Mouse (Mus musculus) subcutaneous adipose tissue, adult 2 months (tissue): ENCODE results near the gene Usp30. TPM values are rescaled to one million over a fixed set of nuclear protein-coding genes. Genes with fewer than 3 reads are reported as not detected.

Experiments
- polyA plus RNA-seq: library from polyadenylated mRNA; depleted of rRNA; stranded (reverse); fragments of >200 nt; gene quantifications from 2 replicates; pipeline ENCODE4 v1.2.3, GENCODE M21; 2012; ENCODE audit warnings: low replicate concordance; rRNA removed

Gene Usp30
- polyA plus RNA-seq: 28.9 and 32.0 TPM in 2 replicates

DNA sequence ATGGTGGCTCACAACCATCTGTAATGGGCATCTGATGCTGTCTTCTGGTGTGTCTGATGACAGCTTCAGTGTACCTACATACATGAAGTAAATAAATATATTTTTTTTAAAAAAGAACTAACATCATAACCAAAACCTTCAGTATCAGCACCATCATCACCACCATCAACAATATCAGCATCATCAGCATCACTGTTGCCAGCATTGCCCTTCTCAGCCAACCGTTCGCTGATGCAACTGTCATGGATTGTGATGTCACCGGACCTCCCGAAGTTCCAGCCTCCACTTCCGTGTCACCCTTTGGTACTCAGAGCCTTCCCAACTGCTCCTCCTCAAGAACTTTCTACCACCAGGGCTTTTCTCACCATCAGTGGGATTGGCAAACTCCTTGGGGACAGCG lies at the start of gene Usp30:
Usp30 (plus strand) TSS at position 301 of the 400 bp plus-strand sequence.

DNA sequence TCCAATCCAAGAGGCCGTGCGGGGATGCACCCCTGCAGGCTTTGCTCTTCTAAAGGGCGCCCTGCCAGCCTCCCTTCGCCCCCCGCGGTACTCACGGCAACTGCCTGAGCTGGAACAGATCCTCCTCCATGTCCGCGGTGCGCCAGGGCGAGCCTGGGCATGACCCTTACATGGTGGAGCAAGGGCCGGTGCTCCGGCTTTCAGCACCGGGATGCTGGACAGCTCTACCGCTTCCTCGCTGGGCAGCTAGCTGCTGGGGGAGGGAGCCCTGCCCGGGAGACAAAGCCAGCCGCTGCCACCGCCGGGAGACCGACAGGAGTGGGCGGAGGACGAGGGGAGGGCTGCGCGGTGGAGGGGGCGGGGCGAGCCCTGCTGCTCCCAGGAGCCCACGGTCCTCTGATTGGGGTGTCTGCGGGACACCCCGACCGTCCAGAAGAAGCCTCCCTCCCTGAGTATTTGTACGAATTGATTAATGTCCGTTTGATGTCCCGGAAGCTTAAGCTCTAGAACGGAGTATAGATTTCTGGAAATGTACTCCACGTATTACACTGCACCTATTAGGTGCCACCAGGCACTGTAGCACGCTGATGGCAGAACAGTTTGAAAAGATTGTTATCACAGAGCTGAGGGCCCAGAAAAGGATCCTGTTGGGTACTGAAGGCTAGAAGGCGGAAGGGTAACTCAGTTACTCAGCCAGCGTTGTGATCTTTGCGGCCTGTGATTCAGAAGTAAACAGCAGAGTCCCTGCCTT lies 26.0 kb downstream of the Usp30 start, which contains the start of gene Svop:
Svop (minus strand) TSS at position 514 of the 751 bp plus-strand sequence.

DNA sequence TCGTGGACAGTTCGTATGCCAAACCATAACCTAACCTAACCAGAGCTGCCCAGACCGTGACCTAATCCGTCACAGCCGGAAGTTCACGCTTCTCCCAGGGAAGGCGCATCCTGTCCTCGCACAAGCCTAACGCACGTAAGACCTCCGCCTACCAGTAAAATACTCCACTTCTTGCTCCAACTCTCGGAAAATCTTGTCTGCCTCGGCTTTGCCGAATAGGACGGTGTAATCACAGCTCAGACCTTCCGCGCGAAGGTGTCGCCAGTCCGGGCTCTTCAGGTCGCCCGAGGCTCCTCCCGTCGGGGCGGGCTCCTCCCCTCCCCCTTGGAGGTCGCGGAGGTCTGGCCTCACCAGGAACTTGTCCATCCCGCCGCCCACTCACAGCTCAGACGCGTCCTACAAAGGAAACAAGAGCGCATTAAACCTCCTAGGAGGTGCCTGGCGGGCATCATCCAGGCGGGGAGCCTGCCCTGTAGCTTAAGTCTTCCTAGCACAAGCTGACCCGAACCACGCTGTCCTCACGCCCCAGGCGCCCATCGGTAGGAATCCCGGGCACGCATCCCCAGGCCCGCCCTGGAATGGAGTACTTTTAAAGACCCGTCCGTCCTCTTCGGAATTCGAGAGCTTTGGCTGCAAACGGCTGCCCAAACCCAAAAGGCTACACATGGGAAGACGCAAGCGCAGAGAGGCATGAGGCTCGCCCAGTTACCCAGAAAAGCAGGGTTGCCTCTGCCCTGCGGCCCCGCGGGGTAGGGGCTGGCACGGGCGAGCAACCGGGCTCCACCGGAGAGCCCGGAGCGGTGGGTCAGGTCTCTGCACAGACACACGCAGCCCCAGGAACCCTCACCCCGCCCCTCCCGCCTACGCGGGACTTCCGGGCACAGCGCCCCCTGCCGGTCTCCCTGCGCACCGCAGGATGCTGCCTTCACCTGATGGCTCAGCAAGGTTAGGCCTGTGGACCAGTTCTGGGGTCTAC lies 62.4 kb downstream of the Usp30 start, which contains the start of gene Alkbh2:
Alkbh2 (minus strand) TSS at position 845 of the 976 bp plus-strand sequence.

DNA sequence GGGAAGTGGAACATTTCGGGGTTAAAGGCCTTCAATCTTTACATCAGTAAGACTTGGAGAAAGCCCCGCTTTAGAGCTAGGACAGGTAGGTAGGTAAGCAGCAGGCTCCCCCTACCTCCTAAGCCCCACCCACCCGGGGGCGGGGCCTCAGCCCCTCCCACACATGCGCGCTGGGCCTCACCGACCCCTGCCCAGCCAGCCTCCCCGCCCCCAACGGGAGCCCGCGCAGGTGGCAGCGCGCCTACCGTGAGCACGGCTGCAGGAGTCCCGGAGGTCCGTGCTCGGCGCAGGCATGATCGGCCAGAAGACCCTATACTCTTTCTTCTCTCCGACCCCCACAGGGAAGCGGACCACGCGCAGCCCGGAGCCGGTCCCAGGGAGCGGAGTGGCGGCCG lies 64.9 kb downstream of the Usp30 start, which contains the start of gene Ung:
Ung (plus strand) TSS at position 176 of the 395 bp plus-strand sequence.

DNA sequence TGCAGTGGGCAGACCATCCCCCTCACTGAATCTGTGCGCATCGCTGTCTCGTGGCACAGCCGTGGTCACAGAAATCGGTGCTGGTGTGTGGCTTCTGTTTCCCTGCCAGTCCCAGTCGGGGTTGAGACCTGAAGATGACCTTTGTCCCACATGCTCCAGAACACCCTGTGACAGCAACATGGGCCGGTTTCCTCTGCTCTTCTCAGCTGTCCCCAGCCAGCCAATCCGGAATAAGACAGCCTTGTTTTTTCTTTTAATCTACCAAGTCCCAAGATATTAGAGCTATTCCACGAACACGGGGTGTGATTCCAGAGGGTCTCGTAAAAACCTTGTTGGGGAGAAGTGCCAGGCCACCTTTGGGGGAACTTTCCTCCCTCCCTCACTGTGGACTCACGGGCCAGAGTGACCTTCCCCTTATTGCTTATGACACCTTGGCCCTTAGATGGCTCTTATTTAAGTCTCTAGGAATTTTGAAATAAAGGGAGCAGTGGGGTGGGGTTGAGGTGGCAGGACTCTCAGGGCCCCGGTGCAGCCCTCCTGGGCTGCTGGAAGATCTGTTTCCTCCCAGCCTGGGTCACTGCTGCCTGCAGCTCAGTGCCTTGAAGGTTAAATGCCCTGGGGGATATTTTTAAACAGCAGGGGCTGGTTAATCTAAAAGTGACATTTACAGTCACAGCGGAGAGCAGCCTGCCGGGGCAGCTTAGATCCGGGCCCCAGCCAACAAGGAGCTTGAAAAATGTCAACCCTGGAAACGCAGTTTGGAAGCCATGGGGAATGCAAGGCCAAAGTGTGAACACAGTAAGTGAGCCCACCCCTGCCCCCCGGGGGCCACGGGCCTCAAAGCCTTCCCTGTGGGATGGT lies 81.0 kb downstream of the Usp30 start, which contains the start of gene Acacb:
Acacb (plus strand) TSS at position 508 of the 861 bp plus-strand sequence.

Other genes with a start within 250 kb of the Usp30 start
- 31.6 and 49.3 TPM in 2 replicates for gene Selplg, start 232.8 kb upstream of the Usp30 start, polyA plus RNA-seq
- gene Coro1c, start 156.7 kb upstream of the Usp30 start, polyA plus RNA-seq: 85.5 and 112 TPM in 2 replicates
- 13.9 and 23.9 TPM in 2 replicates for gene Ssh1, start 71.6 kb upstream of the Usp30 start, polyA plus RNA-seq
- 0.30 TPM in 1 of 2 replicates, not detected in the other for gene Dao, start 61.8 kb upstream of the Usp30 start, polyA plus RNA-seq
- not detected in 2 replicates for gene Svop, start 26.1 kb downstream of the Usp30 start, polyA plus RNA-seq
- gene Alkbh2, start 62.8 kb downstream of the Usp30 start, polyA plus RNA-seq: 13.0 and 15.4 TPM in 2 replicates
- 6.8 and 10.8 TPM in 2 replicates for gene Ung, start 64.9 kb downstream of the Usp30 start, polyA plus RNA-seq
- gene Acacb, start 81.1 kb downstream of the Usp30 start, polyA plus RNA-seq: 68.9 and 89.5 TPM in 2 replicates
- not detected in 2 replicates for gene Foxn4, start 208.3 kb downstream of the Usp30 start, polyA plus RNA-seq
- gene Myo1h, start 223.7 kb downstream of the Usp30 start, polyA plus RNA-seq: 0.43 and 0.81 TPM in 2 replicates